Mouse (Mus musculus) stomach, embryonic 14.5 days (tissue): Measurements from ENCODE around the gene D630003M21Rik. TPM values are rescaled to one million over a fixed set of nuclear protein-coding genes. Genes with fewer than 3 reads are reported as not detected.

Experiments
- ATAC-seq: fragments of 200-750 bp; cut with Nextera tagmentation; 2 replicates; pipeline ENCODE4 v1.8.0; 2017; ENCODE audit warnings: low read depth, moderate TSS enrichment; ENCODE audit not compliant: insufficient number of reproducible peaks, insufficient read depth, low FRiP score
- H3K27ac ChIP-seq: fragments of 300-500 bp; sonication (generic); 2 replicates; pipeline ENCODE4 v1.5.1; 2014; ENCODE audit warnings: mild to moderate bottlenecking, low read length, moderate library complexity, mixed read lengths
- H3K27me3 ChIP-seq: fragments of 300-500 bp; sonication (generic); 2 replicates; pipeline ENCODE4 v1.6.1; 2014; ENCODE audit warnings: low read length, control low read depth, mixed read lengths; ENCODE audit not compliant: control insufficient read depth, insufficient read depth
- H3K36me3 ChIP-seq: fragments of 300-500 bp; sonication (generic); 2 replicates; pipeline ENCODE4 v1.6.1; 2014; ENCODE audit warnings: mild to moderate bottlenecking, control low read depth, low read length, moderate library complexity, mixed read lengths; ENCODE audit not compliant: control insufficient read depth, insufficient read depth
- H3K4me1 ChIP-seq: fragments of 300-500 bp; sonication (generic); 2 replicates; pipeline ENCODE4 v1.6.1; 2014; ENCODE audit warnings: low read length, control low read depth, mixed read lengths; ENCODE audit not compliant: control insufficient read depth, insufficient read depth
- H3K4me2 ChIP-seq: fragments of 300-500 bp; sonication (generic); replicated peaks from 2 replicates; pipeline ENCODE4 v1.6.1; 2014; ENCODE audit warnings: low read depth, low read length, control low read depth
- H3K4me3 ChIP-seq: fragments of 300-500 bp; sonication (generic); 2 replicates; pipeline ENCODE4 v1.5.1; 2014; ENCODE audit warnings: low read depth, low read length, control low read depth
- H3K9ac ChIP-seq: fragments of 300-500 bp; sonication (generic); replicated peaks from 2 replicates; pipeline ENCODE4 v1.6.1; 2014; ENCODE audit warnings: low read depth, mild to moderate bottlenecking, control low read depth, low read length, moderate library complexity, mixed read lengths
- H3K9me3 ChIP-seq: fragments of 300-500 bp; sonication (generic); 2 replicates; pipeline ENCODE4 v1.6.1; 2016; ENCODE audit warnings: low read depth, low read length, control low read depth; ENCODE audit not compliant: control insufficient read depth
- WGBS: fragments of 180-500 bp; shearing (Covaris S2); extraction: QIAGEN DNeasy Blood & Tissue Kit; methylation state at CpG from one replicate; pipeline ENCODE4 v1.1.7; 2014; 5-methylcytosine and 5-hydroxymethylcytosine counted together
- polyA plus RNA-seq: library from polyadenylated mRNA; unstranded; fragments of >200 nt; fragmentation: Nextera tagmentation; extraction: Ambion mirVana; gene quantifications from 2 replicates; pipeline ENCODE4 v1.2.1, GENCODE M21; 2014

The D630003M21Rik gene
- polyA plus RNA-seq, 1 experiment from 2014 or later: 2.6 TPM

DNA sequence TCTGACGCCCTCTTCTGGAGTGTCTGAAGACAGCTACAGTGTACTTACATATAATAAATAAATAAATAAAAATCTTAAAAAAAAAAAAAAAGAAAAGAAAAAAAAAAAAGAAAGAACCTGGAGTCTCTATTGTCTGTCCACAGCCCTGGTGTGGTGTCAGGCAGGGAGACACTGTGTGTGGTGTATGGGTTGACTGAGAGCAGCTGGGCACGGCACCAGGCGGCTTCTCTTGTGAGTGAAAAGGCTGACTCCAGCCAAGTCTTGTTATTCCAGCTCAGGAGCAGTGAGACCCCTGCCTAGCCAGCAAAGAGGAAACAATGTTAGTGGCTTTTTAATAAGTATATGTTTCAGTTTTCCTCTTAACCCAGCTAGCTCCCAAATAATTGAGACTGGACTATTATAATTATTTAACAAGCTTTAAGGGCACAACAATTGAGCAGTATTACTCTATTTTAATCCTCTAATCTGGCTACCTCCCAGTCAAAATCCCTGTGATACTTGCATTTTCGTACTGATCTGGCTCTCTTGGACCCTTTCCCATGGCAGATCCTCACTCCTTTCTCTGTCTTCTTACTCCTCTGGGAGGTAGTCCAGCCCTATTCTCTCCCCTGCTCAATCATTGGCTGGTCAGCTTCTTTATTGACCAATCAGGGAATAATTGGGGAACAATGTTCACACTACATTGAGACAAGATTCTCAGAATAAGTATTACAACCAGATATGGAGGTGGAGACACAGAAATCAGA is 16.2 kb upstream of the D630003M21Rik start:
- 78% methylated on average over 4 of the region's 4 CpGs for whole genome bisulfite sequencing
- no peak overlapping the region for H3K27ac ChIP-seq
- no peaks in the 10 kb centered on the region for H3K36me3 ChIP-seq
- no peaks in the 10 kb centered on the region for H3K4me1 ChIP-seq
- ATAC-seq: no peak
- H3K9me3 ChIP-seq: no peaks in the 10 kb centered on the region
- H3K27me3 ChIP-seq: no peaks in the 10 kb centered on the region
- H3K4me2 ChIP-seq: no peak overlapping the region
- H3K4me3 ChIP-seq: no peak overlapping the region
- H3K9ac ChIP-seq: no peak overlapping the region

DNA sequence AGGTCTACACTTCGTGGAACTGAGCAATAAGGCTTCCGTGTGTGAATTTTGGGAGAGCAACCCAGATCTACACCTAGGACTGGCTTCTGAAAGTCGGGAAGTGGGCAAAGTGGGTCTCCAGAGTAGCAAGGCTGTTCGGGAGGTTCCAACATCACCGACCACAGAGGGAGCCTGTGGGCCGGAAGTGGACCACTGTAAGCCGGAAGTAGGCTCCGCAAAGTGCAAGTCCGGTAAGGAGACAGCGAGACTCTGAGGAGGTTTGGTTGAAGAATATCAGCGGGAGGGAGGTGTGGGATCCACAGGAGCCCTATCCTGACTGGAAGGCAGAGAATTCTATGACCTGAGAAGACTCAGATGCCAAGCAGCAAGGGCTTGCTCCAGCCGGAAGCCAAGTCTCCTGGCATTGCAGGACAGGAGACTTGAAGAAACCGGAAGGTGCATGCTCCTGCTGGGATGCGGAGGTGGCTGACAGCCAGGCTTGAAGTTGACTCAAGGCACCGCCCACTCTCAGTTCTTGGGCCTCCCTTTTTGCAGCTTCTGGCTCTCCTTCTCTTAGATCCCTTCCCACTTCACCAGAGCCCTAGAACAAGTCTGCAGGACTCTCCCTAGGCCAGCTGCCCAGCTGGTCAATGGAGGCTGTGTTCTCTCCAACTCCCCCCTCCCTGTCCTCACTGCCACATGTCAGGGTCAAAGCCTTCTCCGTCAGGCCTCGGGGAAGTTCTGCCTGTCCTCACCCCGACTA is 14.3 kb upstream of the D630003M21Rik start:
- H3K27me3 ChIP-seq: no peaks in the 10 kb centered on the region
- no peak overlapping the region for H3K4me2 ChIP-seq
- no peak overlapping the region for H3K4me3 ChIP-seq
- 71% methylated on average over 18 of the region's 18 CpGs for WGBS
- H3K9me3 ChIP-seq: no peaks in the 10 kb centered on the region
- H3K4me1 ChIP-seq: no peaks in the 10 kb centered on the region
- no peak overlapping the region for H3K9ac ChIP-seq
- no peak overlapping the region for H3K27ac ChIP-seq
- H3K36me3 ChIP-seq: no peaks in the 10 kb centered on the region
- no peak for ATAC-seq

DNA sequence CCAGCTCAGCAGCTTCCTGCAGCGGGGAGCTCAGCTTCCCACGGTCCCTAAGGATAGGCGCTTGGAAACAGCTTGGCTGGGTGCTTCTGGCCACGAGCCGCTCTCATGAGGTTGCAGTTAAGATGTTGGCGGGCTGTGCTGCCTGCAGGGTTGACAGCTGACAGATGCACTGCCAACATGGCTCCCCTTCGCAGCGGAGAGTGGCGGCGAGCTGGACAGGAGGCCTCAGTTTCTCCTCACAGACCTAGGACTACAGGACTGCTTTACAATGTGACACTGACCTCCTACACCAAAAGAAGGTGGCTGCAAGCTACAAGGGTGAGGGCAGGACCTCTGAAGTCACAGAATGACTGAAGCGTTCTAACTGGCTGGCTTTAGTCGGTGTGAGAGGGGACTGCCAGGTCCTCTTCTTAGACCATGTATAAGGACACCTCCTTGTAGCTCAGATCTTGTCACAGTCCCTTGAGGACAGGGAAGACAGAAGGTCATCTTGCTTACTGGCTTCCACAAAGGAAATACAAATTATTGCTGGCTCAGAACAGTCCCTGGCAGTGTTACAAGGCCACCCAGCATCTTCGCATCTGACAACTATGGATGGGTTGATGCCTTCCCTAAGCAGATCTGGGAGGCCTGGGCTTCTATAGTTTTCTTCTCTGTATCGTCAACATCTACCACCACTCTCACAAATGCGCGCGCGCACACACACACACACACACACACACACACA is 13.3 kb upstream of the D630003M21Rik start:
- no peaks in the 10 kb centered on the region for H3K36me3 ChIP-seq
- H3K27ac ChIP-seq: no peak overlapping the region
- no peak overlapping the region for H3K9ac ChIP-seq
- WGBS: 82% methylated on average over 18 of the region's 18 CpGs
- no peaks in the 10 kb centered on the region for H3K4me1 ChIP-seq
- H3K27me3 ChIP-seq: no peaks in the 10 kb centered on the region
- ATAC-seq: no peak
- H3K4me3 ChIP-seq: no peak overlapping the region
- H3K4me2 ChIP-seq: no peak overlapping the region
- H3K9me3 ChIP-seq: no peaks in the 10 kb centered on the region

DNA sequence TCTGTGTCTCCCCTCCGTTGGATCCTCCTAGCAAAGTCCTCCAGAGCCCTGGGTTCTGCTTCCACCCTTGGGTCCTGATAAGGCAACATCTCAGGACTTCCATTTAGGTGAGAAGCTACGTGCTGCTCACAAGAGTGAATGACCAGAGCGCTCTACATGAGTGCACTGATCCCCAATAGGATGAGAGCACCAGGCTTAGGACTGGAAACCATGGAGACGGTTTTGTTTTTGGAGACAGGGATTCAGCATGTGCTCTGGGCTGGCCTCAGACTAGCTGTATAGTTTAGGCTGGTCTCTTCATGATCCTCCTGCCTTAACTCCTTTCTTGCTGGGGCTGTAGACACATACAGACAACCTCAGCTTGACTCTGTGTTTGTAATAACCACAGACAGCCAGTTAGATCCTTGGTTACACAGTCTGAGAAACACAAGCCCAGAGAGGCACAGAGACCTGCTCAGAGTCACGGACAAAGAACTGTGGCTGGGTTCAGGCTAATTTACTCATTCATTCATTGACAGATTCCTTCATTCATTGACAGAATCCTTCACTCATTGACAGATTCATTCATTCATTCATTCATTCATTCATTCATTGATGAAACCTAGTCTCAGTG is 12.2 kb upstream of the D630003M21Rik start:
- ATAC-seq: no peak
- 66% methylated on average over 5 of the region's 5 CpGs for WGBS
- no peak overlapping the region for H3K9ac ChIP-seq
- no peaks in the 10 kb centered on the region for H3K4me1 ChIP-seq
- H3K9me3 ChIP-seq: no peaks in the 10 kb centered on the region
- H3K4me3 ChIP-seq: no peak overlapping the region
- H3K27ac ChIP-seq: no peak overlapping the region
- no peaks in the 10 kb centered on the region for H3K27me3 ChIP-seq
- no peaks in the 10 kb centered on the region for H3K36me3 ChIP-seq
- no peak overlapping the region for H3K4me2 ChIP-seq

DNA sequence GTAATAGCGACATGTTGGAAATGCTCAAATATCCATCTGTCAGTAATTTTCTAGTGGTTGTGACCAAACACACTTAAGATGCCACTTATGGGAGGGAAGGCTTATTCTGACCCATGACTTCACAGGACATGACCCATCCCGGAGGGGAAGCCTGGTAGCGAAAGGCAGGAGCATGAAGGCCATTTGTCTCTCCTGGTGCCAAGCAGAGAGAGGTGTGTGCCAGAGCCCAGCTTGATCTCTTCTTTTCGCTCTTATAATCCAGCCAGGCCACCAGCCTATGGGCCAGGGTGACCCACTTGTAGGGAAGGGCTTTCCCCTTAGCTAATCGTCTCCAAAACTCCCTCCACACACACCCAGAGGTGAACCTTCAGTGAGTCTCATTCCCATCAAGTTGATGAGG is 9.1 kb upstream of the D630003M21Rik start:
- H3K4me3 ChIP-seq: no peak overlapping the region
- H3K4me1 ChIP-seq: no peaks in the 10 kb centered on the region
- H3K36me3 ChIP-seq: no peaks in the 10 kb centered on the region
- WGBS: 86% methylated on average over 5 of the region's 5 CpGs
- H3K27ac ChIP-seq: no peak overlapping the region
- no peaks in the 10 kb centered on the region for H3K27me3 ChIP-seq
- no peaks in the 10 kb centered on the region; the same call in 1 of the 2 replicates for H3K9me3 ChIP-seq
- no peak overlapping the region for H3K4me2 ChIP-seq
- no peak for ATAC-seq
- H3K9ac ChIP-seq: no peak overlapping the region

DNA sequence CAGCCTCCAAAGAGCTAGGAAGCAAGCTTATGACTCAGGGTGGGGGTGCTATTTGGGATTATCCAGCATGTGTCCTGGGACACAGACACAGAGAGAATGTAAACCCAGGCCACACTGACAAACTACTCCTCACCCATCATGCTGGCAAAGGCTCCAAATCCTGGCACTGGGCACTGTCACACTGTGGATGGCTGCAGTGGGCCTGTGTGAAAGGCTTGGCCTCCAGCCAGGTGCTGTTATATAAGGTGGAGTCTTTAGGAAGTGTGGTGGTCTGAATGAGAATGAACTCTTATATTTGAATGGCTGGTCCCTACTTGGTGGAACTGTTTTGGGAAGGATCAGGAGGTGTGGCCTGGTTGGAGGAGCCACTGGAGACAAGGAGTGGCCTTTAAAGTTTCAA is 7.7 kb upstream of the D630003M21Rik start:
- no peak overlapping the region for H3K4me3 ChIP-seq
- H3K4me2 ChIP-seq: no peak overlapping the region
- no peak overlapping the region for H3K9ac ChIP-seq
- H3K27ac ChIP-seq: no peak overlapping the region
- no peak for ATAC-seq
- no peaks in the 10 kb centered on the region; the same call in 1 of the 2 replicates for H3K9me3 ChIP-seq
- H3K4me1 ChIP-seq: no peaks in the 10 kb centered on the region
- no peaks in the 10 kb centered on the region for H3K36me3 ChIP-seq
- no peaks in the 10 kb centered on the region for H3K27me3 ChIP-seq

DNA sequence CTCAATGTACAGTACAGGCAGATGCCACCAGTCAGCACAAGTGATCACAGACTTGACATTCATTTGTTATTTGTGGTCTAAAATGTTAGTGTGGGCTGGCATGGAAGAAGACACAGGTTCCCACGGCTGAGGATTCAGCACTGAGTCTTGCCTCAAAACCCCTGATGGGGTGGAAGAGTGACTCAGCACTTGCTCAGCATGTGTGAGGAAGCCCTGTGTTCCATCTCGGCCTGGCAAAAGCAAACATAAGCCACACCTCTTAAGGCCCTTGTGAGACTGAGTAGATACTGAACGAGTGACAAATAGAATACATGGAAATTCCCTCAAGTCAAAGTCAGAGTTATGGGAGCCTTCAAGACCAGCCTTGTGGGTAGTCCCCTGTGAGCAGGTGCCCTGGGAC is 4.1 kb upstream of the D630003M21Rik start:
- H3K9ac ChIP-seq: no peak overlapping the region
- WGBS: 64% methylated on average over 3 of the region's 3 CpGs
- no peak overlapping the region for H3K4me3 ChIP-seq

DNA sequence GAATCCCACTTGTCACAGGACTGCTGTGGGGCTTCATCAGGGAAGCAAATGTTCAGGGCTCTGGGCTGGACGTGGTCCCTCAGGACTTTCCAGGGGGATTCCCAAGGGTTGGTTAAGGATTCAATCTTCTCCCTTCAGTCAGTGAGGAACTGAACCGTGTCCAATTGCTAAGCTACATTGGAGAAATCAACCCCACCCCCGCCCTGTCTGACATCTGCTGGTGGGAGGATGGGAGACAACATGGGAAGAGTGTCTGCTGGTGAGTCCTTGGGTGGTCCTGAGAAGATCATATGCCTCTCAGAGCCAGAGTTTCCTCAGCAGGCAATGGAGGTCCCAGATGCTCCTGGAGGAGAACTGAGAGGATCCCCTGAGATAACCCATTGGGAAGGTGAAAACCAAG is 3.4 kb upstream of the D630003M21Rik start:
- H3K36me3 ChIP-seq: no peaks in the 10 kb centered on the region
- peaks cover 8% of the 10 kb centered on the region; the same call in 1 of the 2 replicates for H3K4me1 ChIP-seq
- no peaks in the 10 kb centered on the region; the same call in 1 of the 2 replicates for H3K9me3 ChIP-seq
- H3K4me2 ChIP-seq: no peak overlapping the region
- no peaks in the 10 kb centered on the region for H3K27me3 ChIP-seq
- no peak overlapping the region for H3K27ac ChIP-seq
- ATAC-seq: no peak
- H3K9ac ChIP-seq: no peak overlapping the region
- WGBS: 57% methylated on average over 3 of the region's 3 CpGs
- H3K4me3 ChIP-seq: no peak overlapping the region

More for the DNA sequence above, 4.1 kb upstream of the D630003M21Rik start:
- no peak for ATAC-seq
- no peaks in the 10 kb centered on the region for H3K36me3 ChIP-seq
- no peaks in the 10 kb centered on the region; the same call in 1 of the 2 replicates for H3K9me3 ChIP-seq
- H3K4me2 ChIP-seq: no peak overlapping the region
- H3K4me1 ChIP-seq: peaks cover 8% of the 10 kb centered on the region; the same call in 1 of the 2 replicates
- H3K27ac ChIP-seq: no peak overlapping the region
- H3K27me3 ChIP-seq: no peaks in the 10 kb centered on the region
